Mouse (Mus musculus) liver, embryonic 12.5 days (tissue): ENCODE measurements at regions not wholly inside any gene's neighbourhood (a gene's known extent, or its start where the extent isn't known, plus 50 kb on each side); places are given as distances from the start of the nearest gene placed in this dataset.

Source experiments
- ATAC-seq: fragments of 200-750 bp; cut with Nextera tagmentation; 2 replicates; pipeline ENCODE4 v1.8.0; 2017; ENCODE audit warnings: moderate number of reproducible peaks, mild to moderate bottlenecking, moderate library complexity
- H3K27ac ChIP-seq: fragments of 300-500 bp; sonication (generic); 2 replicates; pipeline ENCODE4 v1.5.1; 2016; ENCODE audit warnings: mild to moderate bottlenecking
- H3K27me3 ChIP-seq: fragments of 300-500 bp; sonication (generic); replicated peaks from 2 replicates; pipeline ENCODE4 v1.6.1; 2016; ENCODE audit warnings: mild to moderate bottlenecking, moderate library complexity
- H3K36me3 ChIP-seq: fragments of 300-500 bp; sonication (generic); 2 replicates; pipeline ENCODE4 v1.6.1; 2016; ENCODE audit warnings: mild to moderate bottlenecking, moderate library complexity
- H3K4me1 ChIP-seq: fragments of 300-500 bp; sonication (generic); 2 replicates; pipeline ENCODE4 v1.6.1; 2016
- H3K4me2 ChIP-seq: fragments of 300-500 bp; sonication (generic); 2 replicates; pipeline ENCODE4 v1.6.1; 2016; ENCODE audit warnings: mild to moderate bottlenecking, moderate library complexity
- H3K4me3 ChIP-seq: fragments of 300-500 bp; sonication (generic); 2 replicates; pipeline ENCODE4 v1.5.1; 2016; ENCODE audit warnings: mild to moderate bottlenecking, moderate library complexity
- H3K9ac ChIP-seq: fragments of 300-500 bp; sonication (generic); 2 replicates; pipeline ENCODE4 v1.6.1; 2016; ENCODE audit warnings: mild to moderate bottlenecking, moderate library complexity
- H3K9me3 ChIP-seq: fragments of 300-500 bp; sonication (generic); replicated peaks from 2 replicates; pipeline ENCODE4 v1.6.1; 2016; ENCODE audit warnings: mild to moderate bottlenecking, moderate library complexity
- WGBS: fragments of 180-500 bp; shearing (Covaris S2); methylation state at CpG from one replicate; pipeline ENCODE4 v1.1.7; 2016; ENCODE audit not compliant: insufficient replicate concordance; 5-methylcytosine and 5-hydroxymethylcytosine counted together

DNA sequence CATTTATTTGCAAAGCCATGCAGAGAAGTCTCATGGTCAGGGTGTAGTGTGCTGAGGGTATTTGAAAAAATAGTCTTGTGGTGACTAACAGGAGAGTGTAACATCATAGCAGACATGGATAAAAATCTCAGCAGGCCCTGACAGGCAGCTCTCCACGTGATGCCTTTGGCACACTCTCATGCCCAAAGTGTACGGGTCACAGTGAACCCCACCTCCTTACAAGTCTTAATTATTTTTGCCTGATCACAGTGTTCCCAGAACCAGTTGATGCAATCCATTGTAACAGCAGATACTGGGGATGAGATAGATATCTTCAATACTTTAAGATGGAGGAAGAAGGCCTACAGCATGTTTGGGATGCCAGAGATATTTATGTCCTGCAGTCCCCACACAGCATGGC is 314.5 kb downstream of the Irx1 start:
- no peak overlapping the region for H3K9ac ChIP-seq
- 51% methylated on average over 2 of the region's 2 CpGs for WGBS
- no peaks in the 10 kb centered on the region for H3K9me3 ChIP-seq
- H3K4me1 ChIP-seq, result no peaks in the 10 kb centered on the region
- no peak overlapping the region for H3K27ac ChIP-seq
- H3K4me2 ChIP-seq, result no peak overlapping the region
- no peak for ATAC-seq
- H3K4me3 ChIP-seq, result no peak overlapping the region
- no peaks in the 10 kb centered on the region for H3K27me3 ChIP-seq
- no peaks in the 10 kb centered on the region for H3K36me3 ChIP-seq

DNA sequence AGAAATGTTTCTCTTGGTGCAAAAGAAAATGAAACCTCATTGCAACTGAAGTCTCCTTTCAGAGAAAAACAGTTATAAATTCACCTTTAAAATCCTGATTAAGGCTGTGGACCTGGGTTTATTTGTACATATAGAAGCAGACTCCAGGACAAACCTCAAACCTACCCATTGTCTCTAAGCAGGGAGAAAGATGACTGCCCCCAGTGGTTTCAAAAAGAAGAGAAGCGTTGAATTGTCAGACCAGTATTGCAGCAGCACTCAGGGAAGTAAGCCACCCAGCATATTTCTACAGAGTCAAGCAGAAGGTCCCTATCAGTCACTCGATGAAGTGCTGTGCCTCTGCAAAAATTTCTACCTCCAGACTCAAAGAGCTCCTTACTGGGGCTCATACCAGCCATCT is 332.1 kb downstream of the Irx1 start:
- no peak for ATAC-seq
- H3K27ac ChIP-seq, result no peak overlapping the region
- H3K9ac ChIP-seq, result no peak overlapping the region
- no peaks in the 10 kb centered on the region for H3K36me3 ChIP-seq
- no peaks in the 10 kb centered on the region for H3K27me3 ChIP-seq
- no peak overlapping the region for H3K4me2 ChIP-seq
- H3K4me1 ChIP-seq, result no peaks in the 10 kb centered on the region
- H3K4me3 ChIP-seq, result no peak overlapping the region
- H3K9me3 ChIP-seq, result no peaks in the 10 kb centered on the region
- WGBS, result 41% methylated on average over 2 of the region's 2 CpGs

DNA sequence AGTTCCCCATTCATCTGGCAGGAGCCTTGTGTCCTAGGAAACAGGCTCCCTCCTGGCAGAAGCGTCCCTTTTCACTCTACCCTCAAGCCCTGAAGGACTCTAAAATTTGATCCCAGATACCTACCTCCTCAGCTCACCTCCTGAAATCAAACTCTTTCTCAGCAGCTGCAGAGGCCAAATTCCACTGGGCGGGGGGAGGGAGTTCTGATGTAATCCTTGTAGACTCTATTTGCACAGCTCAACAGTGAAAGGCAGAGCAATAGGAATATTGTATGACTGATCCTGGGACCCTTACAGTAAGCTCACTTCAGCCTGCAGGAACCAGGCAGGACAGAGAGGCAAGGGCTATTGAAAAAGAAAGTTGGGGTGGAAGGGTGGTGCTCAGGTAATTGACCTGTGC is 346.3 kb downstream of the Irx1 start:
- ATAC-seq, result no peak
- Histone ChIP-seq H3K27ac (no peak overlapping the region), H3K4me2 (no peak overlapping the region), H3K27me3 (no peaks in the 10 kb centered on the region), H3K4me3 (no peak overlapping the region), H3K4me1 (no peaks in the 10 kb centered on the region), H3K9ac (no peak overlapping the region), H3K9me3 (no peaks in the 10 kb centered on the region), H3K36me3 (no peaks in the 10 kb centered on the region)
- 33% methylated on average over 2 of the region's 2 CpGs for WGBS

DNA sequence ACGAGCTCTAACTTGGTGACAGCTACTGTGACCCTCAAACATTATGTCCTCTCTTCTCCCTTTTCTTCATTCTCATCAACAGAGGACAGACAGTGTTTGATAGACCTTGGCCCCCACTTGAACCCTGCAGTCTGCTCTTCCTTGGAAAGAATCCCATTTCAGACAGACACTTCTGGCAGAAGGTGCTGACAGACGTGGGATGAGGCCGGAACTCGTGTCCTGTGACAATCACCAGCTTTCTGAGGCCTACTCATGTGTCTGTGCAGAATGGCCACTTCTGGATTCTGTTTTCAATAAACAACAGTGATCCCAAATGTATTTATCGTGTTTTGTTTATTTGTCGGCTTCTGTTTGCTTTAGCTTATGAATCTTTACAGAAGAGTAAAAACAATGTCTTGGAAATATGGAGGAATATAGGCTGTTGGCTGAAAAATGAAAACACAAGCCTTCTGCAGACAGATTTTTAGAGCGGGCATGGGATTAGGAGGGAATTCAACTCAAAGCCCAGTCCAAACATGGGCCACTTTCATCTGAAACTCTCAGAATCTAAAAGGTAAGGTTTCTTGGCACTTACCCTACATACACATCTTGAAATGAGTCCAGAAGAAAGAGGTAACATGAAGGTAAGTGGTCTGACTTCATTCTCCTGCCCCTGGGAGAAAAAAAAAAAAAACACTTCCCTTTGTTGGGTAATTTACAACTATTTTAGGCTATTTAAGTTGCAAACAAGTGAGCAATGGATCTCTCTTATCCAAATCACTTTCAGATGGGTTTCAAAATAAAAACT is 350.9 kb downstream of the Irx1 start:
- no peak for ATAC-seq
- Histone ChIP-seq H3K36me3 (no peaks in the 10 kb centered on the region), H3K9me3 (no peaks in the 10 kb centered on the region), H3K4me1 (no peaks in the 10 kb centered on the region), H3K9ac (no peak overlapping the region), H3K27me3 (no peaks in the 10 kb centered on the region), H3K4me2 (no peak overlapping the region), H3K4me3 (no peak overlapping the region), H3K27ac (no peak overlapping the region)
- WGBS, result 65% methylated on average over 7 of the region's 7 CpGs

DNA sequence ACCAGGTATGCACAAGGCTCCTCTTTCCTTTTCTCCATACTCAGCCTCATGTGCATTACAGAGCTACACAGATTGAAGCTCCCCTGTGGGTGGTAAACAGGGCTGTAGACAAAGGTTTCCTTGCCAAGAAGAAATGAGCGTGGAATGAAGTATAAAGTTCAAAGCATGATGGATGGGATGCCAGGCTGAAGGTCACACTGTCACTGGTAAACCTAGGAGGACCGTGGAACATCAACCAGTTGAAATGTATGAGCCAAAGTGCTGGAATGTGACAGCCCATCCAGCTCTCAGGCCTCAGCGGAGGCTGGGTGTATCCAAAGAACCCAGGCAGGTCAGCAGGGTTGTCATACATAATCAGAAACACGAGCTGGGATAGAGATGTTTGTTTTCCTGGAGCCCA is 381.0 kb downstream of the Irx1 start:
- Histone ChIP-seq H3K9ac (no peak overlapping the region), H3K27ac (no peak overlapping the region), H3K4me3 (no peak overlapping the region), H3K4me1 (no peaks in the 10 kb centered on the region), H3K9me3 (no peaks in the 10 kb centered on the region), H3K36me3 (no peaks in the 10 kb centered on the region), H3K4me2 (no peak overlapping the region), H3K27me3 (no peaks in the 10 kb centered on the region)
- WGBS, result 43% methylated on average over 4 of the region's 4 CpGs
- no peak for ATAC-seq

GRCm38 (mm10) chr13:71565895-71566294 is 397.6 kb downstream of the Irx1 start:
- H3K27me3 ChIP-seq, result no peaks in the 10 kb centered on the region
- H3K36me3 ChIP-seq, result no peaks in the 10 kb centered on the region
- H3K9me3 ChIP-seq, result no peaks in the 10 kb centered on the region
- ATAC-seq, result no peak
- no peak overlapping the region for H3K4me2 ChIP-seq
- no peaks in the 10 kb centered on the region for H3K4me1 ChIP-seq
- no peak overlapping the region for H3K9ac ChIP-seq
- 65% methylated on average over 6 of the region's 6 CpGs for WGBS
- no peak overlapping the region for H3K27ac ChIP-seq
- H3K4me3 ChIP-seq, result no peak overlapping the region

GRCm38 (mm10) chr13:71565388-71565787 is 398.1 kb downstream of the Irx1 start:
- 71% methylated on average over 7 of the region's 7 CpGs for WGBS
- Histone ChIP-seq H3K27ac (no peak overlapping the region), H3K9me3 (no peaks in the 10 kb centered on the region), H3K36me3 (no peaks in the 10 kb centered on the region), H3K9ac (no peak overlapping the region), H3K4me2 (no peak overlapping the region), H3K4me3 (no peak overlapping the region), H3K27me3 (no peaks in the 10 kb centered on the region), H3K4me1 (no peaks in the 10 kb centered on the region)
- no peak for ATAC-seq

- ATAC-seq, result no peak
- Histone ChIP-seq H3K9ac (no peak overlapping the region), H3K36me3 (no peaks in the 10 kb centered on the region), H3K4me3 (no peak overlapping the region), H3K4me2 (no peak overlapping the region), H3K27ac (no peak overlapping the region), H3K27me3 (no peaks in the 10 kb centered on the region), H3K9me3 (no peaks in the 10 kb centered on the region), H3K4me1 (no peaks in the 10 kb centered on the region)
- WGBS, result 80% methylated on average over 14 of the region's 14 CpGs
Measured at GRCm38 (mm10) chr13:71558477-71559215, 404.9 kb downstream of the Irx1 start.

DNA sequence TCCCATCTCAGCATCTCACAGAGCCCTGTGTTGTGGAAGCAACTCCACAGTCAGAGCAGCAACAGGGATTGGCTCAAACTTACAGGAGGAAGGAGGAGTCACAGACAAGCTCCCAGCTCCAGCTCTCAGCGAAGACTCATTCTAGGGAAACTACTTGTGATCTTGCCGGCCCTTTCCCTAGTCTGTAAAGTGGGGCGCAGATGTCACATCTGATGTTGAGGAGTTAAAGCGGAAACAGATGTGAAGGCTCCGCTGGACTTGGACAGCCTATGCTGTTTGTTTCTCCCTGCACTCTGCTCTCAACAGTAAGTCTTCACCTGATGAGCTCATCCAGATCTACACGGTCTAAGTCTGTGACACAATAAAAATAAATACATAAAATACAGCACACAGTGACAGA is 408.1 kb downstream of the Irx1 start:
- Histone ChIP-seq H3K27me3 (no peaks in the 10 kb centered on the region), H3K36me3 (no peaks in the 10 kb centered on the region), H3K27ac (no peak overlapping the region), H3K4me3 (no peak overlapping the region), H3K4me1 (no peaks in the 10 kb centered on the region), H3K4me2 (no peak overlapping the region), H3K9me3 (no peaks in the 10 kb centered on the region), H3K9ac (no peak overlapping the region)
- ATAC-seq, result no peak
- WGBS, result 73% methylated on average over 6 of the region's 6 CpGs

- H3K9me3 ChIP-seq, result no peaks in the 10 kb centered on the region
- no peaks in the 10 kb centered on the region for H3K36me3 ChIP-seq
- H3K4me2 ChIP-seq, result no peak overlapping the region
- no peaks in the 10 kb centered on the region for H3K4me1 ChIP-seq
- no peaks in the 10 kb centered on the region for H3K27me3 ChIP-seq
- 59% methylated on average over 1 of the region's 1 CpGs for WGBS
- no peak overlapping the region for H3K9ac ChIP-seq
- H3K4me3 ChIP-seq, result no peak overlapping the region
- H3K27ac ChIP-seq, result no peak overlapping the region
- no peak for ATAC-seq
Measured at GRCm38 (mm10) chr13:71550109-71550508, 413.4 kb downstream of the Irx1 start.

GRCm38 (mm10) chr13:71549206-71549831 is 414.2 kb downstream of the Irx1 start:
- H3K4me3 ChIP-seq, result no peak overlapping the region
- H3K9ac ChIP-seq, result no peak overlapping the region
- no peaks in the 10 kb centered on the region for H3K4me1 ChIP-seq
- H3K9me3 ChIP-seq, result no peaks in the 10 kb centered on the region
- WGBS, result 70% methylated on average over 10 of the region's 10 CpGs
- H3K36me3 ChIP-seq, result no peaks in the 10 kb centered on the region
- ATAC-seq, result no peak
- H3K4me2 ChIP-seq, result no peak overlapping the region
- no peaks in the 10 kb centered on the region for H3K27me3 ChIP-seq
- no peak overlapping the region for H3K27ac ChIP-seq

DNA sequence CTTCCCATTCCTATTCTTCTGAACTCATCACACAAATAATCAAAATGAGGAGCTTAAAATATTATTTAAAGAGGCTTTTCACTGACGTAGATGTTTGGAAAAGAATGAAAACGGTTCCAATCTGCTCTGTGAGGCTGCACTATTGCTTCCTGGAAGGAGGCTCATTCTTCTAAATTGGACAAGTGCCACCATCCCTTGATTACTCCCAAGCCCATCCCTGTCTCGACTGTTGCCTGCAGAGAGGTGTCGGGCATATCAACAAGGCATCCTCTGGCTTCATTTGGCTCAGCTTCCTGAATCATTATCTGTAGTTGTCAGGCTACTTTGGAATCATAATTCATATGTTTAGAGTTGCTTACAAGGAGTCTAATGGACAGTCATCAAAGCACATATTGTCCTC is 425.3 kb downstream of the Irx1 start:
- Histone ChIP-seq H3K9me3 (no peaks in the 10 kb centered on the region), H3K36me3 (no peaks in the 10 kb centered on the region)
- WGBS, result 51% methylated on average over 4 of the region's 4 CpGs

More for the DNA sequence above, 425.3 kb downstream of the Irx1 start:
- Histone ChIP-seq H3K27me3 (no peaks in the 10 kb centered on the region), H3K4me2 (no peak overlapping the region), H3K27ac (no peak overlapping the region), H3K4me3 (no peak overlapping the region), H3K9ac (no peak overlapping the region), H3K4me1 (no peaks in the 10 kb centered on the region)
- no peak for ATAC-seq
